Mouse (Mus musculus) cerebellum, adult 11 months (tissue): ENCODE results near the gene Saal1.
"Not testable (repeated sequence)": the region's sequence is repeated elsewhere in the genome, so short reads cannot be mapped to it uniquely, and the experiment has no call there.

Source experiments
- DNase-seq: peaks from one replicate; pipeline ENCODE4 v3.0.0; 2022

Saal1 gene

DNA sequence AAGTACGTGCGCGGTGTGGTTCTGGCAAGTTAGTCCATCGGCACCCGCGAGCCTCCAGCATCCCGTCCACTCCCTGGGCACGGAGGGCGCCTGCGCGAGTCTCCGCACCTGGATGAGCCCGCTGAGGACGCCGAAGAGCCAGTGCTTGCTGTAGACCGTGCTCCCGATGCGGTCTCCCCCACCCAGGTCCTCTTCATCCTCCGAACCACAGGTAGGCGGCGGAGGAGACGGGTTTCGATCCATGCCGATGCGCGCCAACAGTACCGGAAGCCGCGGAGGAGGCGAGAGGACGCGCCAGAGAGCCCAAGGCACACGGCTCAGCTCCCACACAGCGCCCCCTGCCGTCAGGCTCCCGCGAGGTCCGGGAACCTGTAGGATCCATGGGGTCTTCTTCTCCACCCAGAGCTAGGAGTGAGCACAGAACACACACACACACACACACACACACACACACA, at the start of gene Saal1:
Gene Saal1 (minus strand): TSS at position 291 of the 455 bp plus-strand sequence.
- peak; percentile 80 for DNase-seq

- DNase-seq, result no peak
Observed at GRCm38 (mm10) chr7:46751490-46751889, 41.0 kb upstream of the Saal1 start, which contains the start of gene Saa2. Saa2 (plus strand) TSS chr7:46751790.

DNA sequence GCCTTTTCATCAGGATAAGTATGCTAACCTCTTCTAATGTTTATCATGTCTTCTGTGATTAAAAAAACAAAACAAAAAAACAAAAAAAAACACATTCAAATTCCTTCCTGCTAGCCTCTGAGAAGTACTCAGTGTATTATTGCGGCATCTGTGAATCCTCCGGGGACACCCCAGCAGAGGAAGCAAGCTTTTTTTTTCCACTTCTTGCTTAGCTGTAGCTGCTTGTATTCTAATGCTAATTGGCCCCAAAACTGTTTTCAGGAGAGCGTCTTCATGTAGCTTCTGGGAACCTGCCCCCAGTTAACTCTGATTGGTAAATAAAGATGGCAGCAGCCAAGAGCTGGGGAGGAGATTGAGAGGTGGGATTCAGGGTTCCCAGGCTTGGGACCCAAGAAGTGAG, 38.0 kb upstream of the Saal1 start:
- no peak for DNase-seq

DNA sequence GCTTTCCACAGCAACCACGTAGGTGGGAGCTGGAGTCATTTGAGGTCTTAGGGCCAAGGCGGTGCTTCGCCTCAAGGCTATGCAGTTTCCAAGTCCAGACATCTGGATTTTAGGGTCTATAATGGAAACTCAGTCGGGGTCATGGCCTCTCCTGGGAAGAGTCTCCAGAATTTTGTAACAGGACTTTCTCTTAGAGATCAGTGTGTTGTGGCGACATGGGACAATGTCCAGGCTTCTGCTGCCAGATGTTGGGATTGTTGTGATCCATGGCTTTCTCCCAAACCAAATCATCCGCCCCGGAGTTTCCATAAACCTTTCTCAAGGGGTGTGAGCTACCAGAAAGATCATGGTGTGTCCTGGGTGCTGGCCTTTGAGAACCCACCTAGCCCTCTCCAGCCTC, 35.9 kb upstream of the Saal1 start:
- DNase-seq, result no peak

DNA sequence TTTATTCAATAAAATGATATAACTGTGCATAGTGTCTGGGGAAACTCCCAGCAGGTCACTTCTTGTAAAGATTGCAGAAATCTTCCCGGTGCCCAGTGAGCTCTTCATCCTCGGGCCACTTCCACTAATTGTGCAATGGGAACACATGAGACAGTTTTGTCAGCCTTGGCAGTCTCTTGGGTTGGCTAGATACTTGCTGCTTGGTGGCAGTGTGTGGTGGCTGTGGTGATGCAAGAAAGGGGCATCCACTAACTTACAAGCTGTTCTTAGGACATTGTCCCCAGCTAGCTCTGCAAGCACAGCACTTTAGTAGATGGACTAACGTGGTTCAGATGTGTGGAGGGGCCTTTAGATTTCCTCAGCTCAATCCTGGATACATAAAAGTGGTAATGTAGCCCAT, 35.3 kb upstream of the Saal1 start:
- no peak for DNase-seq

- not testable (repeated sequence) for DNase-seq
Observed at GRCm38 (mm10) chr7:46742880-46743279, 32.4 kb upstream of the Saal1 start, which contains the start of gene Saa1. Saa1 (minus strand) TSS chr7:46742980.

DNA sequence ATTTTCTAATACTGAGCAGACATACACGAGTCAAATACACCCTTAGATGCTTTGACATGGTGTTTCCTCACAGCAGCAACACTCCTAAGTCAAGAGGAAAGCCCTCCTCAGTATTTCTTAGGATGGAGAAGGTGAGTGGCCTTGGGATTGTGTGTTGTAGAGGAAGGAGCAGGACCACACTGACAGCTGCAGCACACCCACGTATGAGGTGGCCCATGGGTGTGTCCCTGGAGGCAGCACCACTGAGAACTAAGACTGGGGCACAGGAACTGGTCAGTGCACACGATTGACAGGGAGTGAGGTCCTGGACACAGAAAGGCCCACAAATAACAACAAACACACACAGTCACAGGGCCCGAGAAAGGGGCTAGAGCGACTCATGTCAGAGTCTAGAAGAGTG, 29.6 kb upstream of the Saal1 start:
- not testable (repeated sequence) for DNase-seq

DNA sequence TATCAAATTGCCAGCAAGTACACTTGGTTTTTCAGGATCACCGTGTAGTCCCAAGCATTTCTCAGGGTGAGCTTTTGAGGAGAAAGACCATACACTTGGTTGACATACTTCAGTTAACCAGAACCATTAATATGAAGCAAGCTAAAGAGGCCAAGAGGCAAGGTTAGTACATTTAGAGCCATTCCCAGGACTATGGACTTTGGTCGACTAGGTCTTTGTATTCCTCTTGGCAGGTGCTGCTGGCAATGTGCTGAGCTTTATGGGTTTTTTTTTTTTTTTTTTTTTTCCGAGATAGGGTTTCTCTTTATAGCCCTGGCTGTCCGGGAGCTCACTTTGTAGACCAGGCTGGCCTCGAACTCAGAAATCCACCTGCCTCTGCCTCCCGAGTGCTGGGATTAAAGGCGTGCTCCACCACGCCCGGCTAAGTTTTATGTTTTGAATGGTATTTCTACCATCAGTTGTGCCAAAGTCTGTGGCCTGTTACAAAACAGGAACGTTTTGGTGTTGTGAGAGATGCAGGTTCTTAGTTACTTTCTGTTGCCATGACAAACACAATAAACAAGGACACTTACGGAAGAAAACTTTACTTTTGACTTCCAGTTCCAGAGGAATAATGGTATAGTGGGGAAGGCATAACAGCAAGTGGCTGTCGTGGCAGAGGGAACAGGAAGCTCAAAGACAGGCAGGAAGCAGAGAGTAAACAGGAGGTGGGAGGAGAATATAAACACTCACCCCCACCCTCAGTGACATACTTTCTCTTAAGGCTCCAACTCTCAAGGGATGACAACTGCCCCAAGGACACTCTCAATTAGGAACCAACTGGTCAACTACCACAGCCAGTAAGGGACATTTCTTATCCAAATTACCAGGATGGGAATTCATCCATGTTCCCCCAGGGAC, 28.3 kb upstream of the Saal1 start:
- DNase-seq, result no peak

GRCm38 (mm10) chr7:46734983-46735382, 24.5 kb upstream of the Saal1 start:
- no peak for DNase-seq

DNA sequence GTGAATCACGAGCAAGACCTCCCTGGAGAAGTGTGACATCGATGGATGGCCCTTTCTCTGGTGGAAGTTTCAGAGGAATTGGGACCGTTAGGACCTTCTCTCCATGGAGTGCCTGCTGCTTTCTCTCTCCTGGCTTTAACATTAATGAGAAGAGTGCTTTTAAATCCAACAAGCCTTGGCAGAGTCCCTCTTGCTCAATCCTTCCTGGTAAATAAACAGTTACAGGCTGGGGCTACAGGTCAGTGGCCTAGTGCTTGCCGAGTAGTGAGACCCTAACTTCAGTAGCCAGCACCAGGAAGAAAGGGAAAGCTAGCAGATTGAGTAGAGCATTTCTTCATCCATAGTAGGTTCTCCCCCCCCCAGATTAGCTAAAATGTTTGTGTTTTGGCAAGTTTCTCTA, 22.0 kb upstream of the Saal1 start, which contains the start of gene Saa4:
Gene Saa4 (minus strand): TSS at position 146 of the 400 bp plus-strand sequence.
- no peak for DNase-seq

- no peak for DNase-seq
Observed at GRCm38 (mm10) chr7:46727584-46727983, 17.1 kb upstream of the Saal1 start.

DNA sequence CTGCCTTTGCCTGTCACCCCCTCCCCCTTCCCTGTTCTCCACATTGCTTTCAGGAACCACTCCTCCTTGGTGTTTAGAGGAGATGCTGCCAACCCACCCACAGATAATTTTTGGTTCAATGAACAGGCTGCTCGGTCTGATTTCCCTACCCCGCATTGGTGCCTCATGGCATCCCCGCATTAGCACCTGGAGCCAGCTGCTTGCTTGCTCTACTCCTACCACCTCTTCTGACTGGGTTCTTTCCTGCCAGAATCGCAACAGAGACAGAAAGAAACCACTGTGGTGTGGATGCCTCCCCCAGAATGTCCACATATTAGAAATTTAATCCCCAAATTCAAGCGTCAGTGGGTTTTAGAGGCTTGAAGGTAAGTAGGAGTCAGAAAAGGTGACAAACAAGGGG, 13.9 kb upstream of the Saal1 start:
- no peak for DNase-seq

- no peak for DNase-seq
Observed at GRCm38 (mm10) chr7:46723849-46724248, 13.4 kb upstream of the Saal1 start.

GRCm38 (mm10) chr7:46723354-46723753, 12.9 kb upstream of the Saal1 start:
- no peak for DNase-seq

DNA sequence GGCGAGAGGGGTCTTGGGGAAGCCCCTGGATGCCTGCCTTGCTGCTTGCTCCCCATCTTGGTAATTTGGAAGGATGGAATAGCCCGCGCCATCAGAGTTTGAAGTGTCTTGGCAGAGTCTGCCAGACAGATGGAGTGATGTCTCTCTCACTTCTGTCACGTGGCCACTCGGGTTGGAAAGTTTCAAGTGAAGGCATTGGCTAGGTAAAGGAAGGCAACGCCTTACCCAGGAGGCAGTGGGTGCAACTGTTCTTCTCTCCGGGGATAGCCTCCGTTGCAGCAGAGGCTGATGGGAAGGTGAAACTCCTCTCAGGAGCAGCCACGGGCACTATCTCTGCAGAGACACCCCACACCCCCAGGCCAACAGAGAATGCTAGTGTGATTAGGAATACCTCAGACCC, 10.0 kb upstream of the Saal1 start:
- DNase-seq, result peak; percentile 45

- peak; percentile 38 for DNase-seq
Observed at GRCm38 (mm10) chr7:46719526-46719925, 9.0 kb upstream of the Saal1 start.

- peak; percentile 87 for DNase-seq
Observed at GRCm38 (mm10) chr7:46718591-46719270, 8.3 kb upstream of the Saal1 start.

GRCm38 (mm10) chr7:46716897-46717296, 6.4 kb upstream of the Saal1 start:
- DNase-seq, result peak; percentile 42

DNA sequence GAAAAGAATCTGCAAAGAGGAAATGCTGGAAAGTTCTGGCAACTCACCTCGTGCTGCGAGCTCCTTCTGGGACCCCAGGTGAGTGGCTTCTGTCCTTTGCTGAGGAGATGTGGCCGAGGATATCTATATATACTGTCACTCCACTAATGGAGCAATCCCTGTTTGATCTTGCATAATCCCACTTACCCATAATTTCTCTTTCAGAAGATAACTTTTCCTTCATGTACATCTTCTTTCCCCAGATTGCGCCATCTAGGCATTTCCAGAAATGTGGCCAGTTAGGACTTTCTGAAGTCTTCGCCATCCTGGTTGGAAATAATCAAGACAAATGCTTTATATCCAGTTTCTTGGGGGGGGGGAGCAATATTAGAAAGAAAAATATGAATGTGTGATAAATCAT, 5.1 kb upstream of the Saal1 start, which contains the start of gene Saa3:
Gene Saa3 (minus strand): TSS at position 101 of the 400 bp plus-strand sequence.
- DNase-seq, result no peak

GRCm38 (mm10) chr7:46714518-46714917, 4.0 kb upstream of the Saal1 start:
- DNase-seq, result peak; percentile 81

- DNase-seq, result no peak
Observed at GRCm38 (mm10) chr7:46712250-46712649, 1.8 kb upstream of the Saal1 start.

- peak; percentile 39 for DNase-seq
Observed at GRCm38 (mm10) chr7:46700521-46701025, 9.9 kb downstream of the Saal1 start.

DNA sequence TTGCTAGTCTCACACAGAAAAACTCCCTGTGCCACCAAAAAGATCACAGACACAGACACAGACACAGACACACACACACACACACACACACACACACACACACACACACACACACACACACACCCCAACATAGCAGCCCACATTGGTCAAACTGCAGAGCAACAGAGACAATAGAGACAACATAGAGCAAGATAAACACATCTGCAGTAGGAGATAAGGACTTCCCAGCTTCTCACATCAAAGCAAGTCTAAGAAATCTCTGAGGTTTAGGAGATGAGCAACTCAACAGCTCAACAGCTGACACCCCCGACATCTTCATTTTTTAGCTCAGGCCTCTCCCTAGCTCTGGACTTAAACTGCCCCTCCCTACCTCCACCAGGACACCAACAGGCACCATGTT, 13.7 kb downstream of the Saal1 start:
- no peak for DNase-seq
